Mouse (Mus musculus) thymus, adult 2 months (tissue): Measurements from ENCODE around the gene Dda1. TPM values are rescaled to one million over a fixed set of nuclear protein-coding genes. Genes with fewer than 3 reads are reported as not detected.
A peak's percentile ranks its signal among the peaks of the same experiment; 100 is the strongest.
"Not testable (repeated sequence)": the region's sequence is repeated elsewhere in the genome, so short reads cannot be mapped to it uniquely, and the experiment has no call there.

ENCODE experiments used
- DNase-seq: peaks from one replicate; pipeline ENCODE4 v3.0.0; 2021
- H3K27ac ChIP-seq: fragments of 200-500 bp; 2 replicates; pipeline ENCODE4 v1.5.1; 2012; ENCODE audit warnings: low read length, control low read depth; ENCODE audit not compliant: control insufficient read depth, insufficient read depth
- H3K27me3 ChIP-seq: fragments of 200-500 bp; 2 replicates; pipeline ENCODE4 v1.6.1; 2012; ENCODE audit warnings: mild to moderate bottlenecking, low read length, moderate library complexity, mixed read lengths; ENCODE audit not compliant: control insufficient read depth, insufficient read depth
- H3K36me3 ChIP-seq: fragments of 200-500 bp; 2 replicates; pipeline ENCODE4 v1.6.1; 2012; ENCODE audit warnings: mild to moderate bottlenecking, low read length, moderate library complexity; ENCODE audit not compliant: control insufficient read depth, insufficient read depth
- H3K4me1 ChIP-seq: fragments of 200-500 bp; replicated peaks from 2 replicates; pipeline ENCODE4 v1.6.1; 2012; ENCODE audit warnings: low read length; ENCODE audit not compliant: control insufficient read depth, insufficient read depth
- H3K4me3 ChIP-seq: fragments of 200-500 bp; 2 replicates; pipeline ENCODE4 v1.5.1; 2012; ENCODE audit warnings: mild to moderate bottlenecking, low read length, control low read depth, moderate library complexity; ENCODE audit not compliant: control insufficient read depth, insufficient read depth
- CTCF ChIP-seq: fragments of 200-500 bp; IDR thresholded peaks from 2 replicates; pipeline ENCODE4 v1.5.1; 2012; ENCODE audit warnings: mild to moderate bottlenecking, control low read depth, low read length, moderate library complexity, borderline replicate concordance; ENCODE audit not compliant: control insufficient read depth, poor library complexity, insufficient read depth; ENCODE audit errors: extremely low read depth
- POLR2A ChIP-seq: fragments of 200-500 bp; IDR thresholded peaks from 2 replicates; pipeline ENCODE4 v1.6.1; 2012; ENCODE audit warnings: mild to moderate bottlenecking, low read length, control low read depth, moderate library complexity; ENCODE audit not compliant: control insufficient read depth, poor library complexity, insufficient read depth; ENCODE audit errors: extremely low read depth
- WGBS: fragments of 180-500 bp; shearing (Covaris S2); methylation state at CpG from one replicate; pipeline ENCODE4 v1.1.7; 2018; 5-methylcytosine and 5-hydroxymethylcytosine counted together
- polyA plus RNA-seq: library from polyadenylated mRNA; depleted of rRNA; stranded (reverse); fragments of >200 nt; gene quantifications from 2 replicates; pipeline ENCODE4 v1.2.3, GENCODE M21; 2012; rRNA removed

Dda1 gene
- 201 and 216 TPM in 2 replicates for polyA plus RNA-seq

DNA sequence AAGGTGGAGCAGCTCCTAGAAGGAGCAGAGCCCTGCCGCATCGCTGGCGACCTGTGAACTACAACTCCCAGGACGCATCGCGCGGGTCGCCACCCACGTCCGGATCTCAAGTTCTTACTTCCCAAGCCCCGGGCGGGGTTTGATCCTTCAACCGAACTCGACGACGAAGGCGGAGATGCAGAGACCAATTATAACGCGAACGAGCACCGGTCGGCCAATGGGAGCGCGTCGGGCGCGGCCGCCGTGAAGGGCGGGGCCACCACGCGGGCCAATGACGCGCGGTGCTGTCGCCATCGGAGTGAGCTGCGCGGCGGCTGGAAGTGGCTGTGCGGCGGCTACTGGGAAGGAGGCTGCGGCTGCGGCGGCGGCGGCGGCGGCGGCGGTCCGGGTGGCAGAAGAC is at the start of gene Dda1:
Gene Dda1, plus strand, starts transcription at position 284 of the 400 bp plus-strand sequence.
- H3K4me3 ChIP-seq, result peak within 1 kb of the TSS; percentile 61
- H3K36me3 ChIP-seq, result peaks cover 14% of the 10 kb centered on the region
- no peaks in the 10 kb centered on the region for H3K27me3 ChIP-seq
- no peak within 1 kb of the TSS for H3K27ac ChIP-seq
- TF ChIP-seq CTCF (peak; percentile 59; the same call in 1 of the 2 replicates), POLR2A (peak; percentile 75)
- under 1% methylated on average over 51 of the region's 52 CpGs for WGBS
- H3K4me1 ChIP-seq, result peaks cover 23% of the 10 kb centered on the region
- peak; percentile 96 for DNase-seq

- Histone ChIP-seq H3K27me3 (no peaks in the 10 kb centered on the region), H3K4me3 (no peak overlapping the region), H3K27ac (no peak overlapping the region), H3K36me3 (no peaks in the 10 kb centered on the region), H3K4me1 (no peaks in the 10 kb centered on the region)
- no peak for DNase-seq
- TF ChIP-seq POLR2A, result no peak
- no peak for TF ChIP-seq CTCF
Measured at GRCm38 (mm10) chr8:71422121-71422520, 46.9 kb upstream of the Dda1 start.

DNA sequence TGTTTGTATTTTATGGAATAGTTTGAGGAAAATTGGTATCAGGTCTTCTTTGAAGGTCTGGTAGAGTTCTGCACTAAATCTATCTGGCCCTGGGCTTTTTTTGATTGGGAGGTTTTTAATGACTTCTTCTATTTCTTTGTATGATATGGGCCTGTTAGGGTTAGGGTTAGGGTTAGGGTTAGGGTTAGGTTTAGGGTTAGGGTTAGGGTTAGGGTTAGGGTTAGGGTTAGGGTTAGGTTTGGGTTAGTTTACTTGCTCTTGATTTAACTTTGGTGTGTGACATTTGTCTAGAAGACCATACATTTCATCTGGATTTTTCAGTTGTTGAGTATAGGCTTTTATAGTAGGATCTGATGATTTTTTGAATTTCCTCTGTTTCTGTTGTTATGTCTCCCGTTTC is 36.1 kb upstream of the Dda1 start:
- not testable (repeated sequence) for H3K27me3 ChIP-seq, DNase-seq, H3K4me3 ChIP-seq, H3K4me1 ChIP-seq, H3K27ac ChIP-seq, H3K36me3 ChIP-seq
- 89% methylated on average over 1 of the region's 1 CpGs for WGBS

GRCm38 (mm10) chr8:71437041-71437440 is 32.0 kb upstream of the Dda1 start:
- WGBS, result 61% methylated on average over 3 of the region's 3 CpGs
- Histone ChIP-seq H3K27ac (no peak overlapping the region), H3K36me3 (no peaks in the 10 kb centered on the region), H3K4me3 (no peak overlapping the region), H3K4me1 (no peaks in the 10 kb centered on the region), H3K27me3 (no peaks in the 10 kb centered on the region)
- TF ChIP-seq CTCF (no peak), POLR2A (no peak)
- DNase-seq, result no peak

DNA sequence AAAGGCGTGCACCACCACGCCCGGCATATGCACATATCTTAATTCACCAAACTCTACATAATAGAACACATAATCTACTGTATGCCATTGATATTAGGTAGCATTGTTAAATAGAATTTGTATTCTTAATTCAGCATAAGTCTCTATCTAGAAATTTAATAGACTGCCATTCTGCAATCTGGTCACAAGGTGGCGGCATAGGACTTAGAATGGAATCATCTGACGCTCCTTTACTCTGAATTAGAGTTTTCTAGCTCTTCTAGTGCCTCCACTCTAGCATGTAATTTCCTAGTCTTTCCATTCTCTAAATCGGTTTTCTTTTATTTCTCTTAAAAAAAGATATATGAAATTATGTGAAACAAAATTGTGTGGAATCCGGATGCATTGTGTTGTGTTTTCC is 27.6 kb upstream of the Dda1 start:
- DNase-seq, result peak; percentile 59
- Histone ChIP-seq H3K4me3 (no peak overlapping the region), H3K36me3 (no peaks in the 10 kb centered on the region), H3K4me1 (0 out of 2 replicates have a peak, but pooled peaks cover 5% of the 10 kb centered on the region), H3K27ac (no peak overlapping the region), H3K27me3 (no peaks in the 10 kb centered on the region)
- TF ChIP-seq CTCF (no peak), POLR2A (no peak)
- WGBS, result 1% methylated on average over 7 of the region's 7 CpGs

- 35% methylated on average over 7 of the region's 7 CpGs for WGBS
- H3K27me3 ChIP-seq, result no peaks in the 10 kb centered on the region
- TF ChIP-seq CTCF (no peak), POLR2A (no peak)
Measured at GRCm38 (mm10) chr8:71445096-71445495, 23.9 kb upstream of the Dda1 start.

DNA sequence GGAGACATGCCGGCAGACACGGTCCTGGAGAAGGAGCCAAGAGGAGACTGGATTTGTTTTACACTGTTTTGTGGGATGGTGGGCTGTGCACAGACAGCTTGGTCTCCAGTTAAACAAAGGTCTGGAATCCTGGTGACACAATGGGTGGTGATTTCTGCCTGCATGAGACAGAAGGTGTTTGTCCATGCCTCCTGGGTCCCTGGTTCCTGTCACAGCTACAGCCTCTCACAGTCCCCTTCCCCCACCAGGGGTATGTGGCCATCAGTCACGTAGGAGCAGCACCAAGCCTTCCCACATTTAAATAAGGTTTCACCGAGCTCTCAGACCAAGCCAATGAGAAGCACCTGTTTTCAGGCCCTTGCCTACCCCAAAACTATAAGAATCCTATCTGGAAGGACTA is 17.7 kb upstream of the Dda1 start:
- DNase-seq, result no peak
- WGBS, result 79% methylated on average over 4 of the region's 4 CpGs
- H3K27me3 ChIP-seq, result no peaks in the 10 kb centered on the region
- 0 out of 2 replicates have a peak, but pooled peaks cover 3% of the 10 kb centered on the region for H3K4me1 ChIP-seq
- H3K27ac ChIP-seq, result no peak overlapping the region
- no peaks in the 10 kb centered on the region; the same call in 1 of the 2 replicates for H3K36me3 ChIP-seq
- no peak overlapping the region for H3K4me3 ChIP-seq
- TF ChIP-seq POLR2A (no peak), CTCF (no peak)

More at GRCm38 (mm10) chr8:71445096-71445495, 23.9 kb upstream of the Dda1 start:
- Histone ChIP-seq H3K27ac (no peak overlapping the region), H3K4me3 (no peak overlapping the region), H3K36me3 (no peaks in the 10 kb centered on the region), H3K4me1 (0 out of 2 replicates have a peak, but pooled peaks cover 5% of the 10 kb centered on the region)
- DNase-seq, result no peak
